Mouse (Mus musculus) left cerebral cortex, adult 2 months (tissue): ENCODE data around the gene Slc12a8. TPM values are rescaled to one million over a fixed set of nuclear protein-coding genes. Genes with fewer than 3 reads are reported as not detected.

Experiments used
- DNase-seq, 2 experiments: peaks; one replicate each; pipeline ENCODE4 v3.0.0; 2021 to 2022; ENCODE audit warnings: low spot score in 2 of 2, mixed read lengths in 1 of 2; ENCODE audit errors: extremely low spot score in 1 of 2
- H3K27ac ChIP-seq: fragments of 200-600 bp; 2 replicates; pipeline ENCODE4 v1.8.1; 2022
- H3K4me3 ChIP-seq: fragments of 200-600 bp; 2 replicates; pipeline ENCODE4 v1.8.1; 2022
- CTCF ChIP-seq: fragments of 200-600 bp; IDR thresholded peaks from 2 replicates; pipeline ENCODE4 v1.8.1; 2022; ENCODE audit warnings: antibody characterized with exemption, mild to moderate bottlenecking, moderate library complexity
- intact Hi-C: fragments of 180-260 bp; cut with DNase I; formaldehyde crosslinking; loops from one replicate; pipeline ENCODE4 v1.15.1; 2025
- total RNA-seq, 2 experiments: library from RNA; stranded (reverse); gene quantifications; 2 replicates each; pipeline ENCODE4 v1.2.3; 2021

Slc12a8 gene
- total RNA-seq, 2 experiments from 2014 or later = 0.86 to 0.96 TPM

- no peak for TF ChIP-seq CTCF
- H3K27ac ChIP-seq = peak overlapping the region; percentile 71
- H3K4me3 ChIP-seq = no peak overlapping the region
- intact Hi-C loops = no loop called here
- DNase-seq = no peak
Observed at GRCm38 (mm10) chr16:33697576-33698276, 180.6 kb downstream of the Slc12a8 start.

GRCm38 (mm10) chr16:33698277-33698790 lies 181.2 kb downstream of the Slc12a8 start:
- intact Hi-C loops = no loop called here
- TF ChIP-seq CTCF = no peak
- H3K27ac ChIP-seq = peak overlapping the region; percentile 61
- H3K4me3 ChIP-seq = no peak overlapping the region
- DNase-seq = no peak

GRCm38 (mm10) chr16:33700584-33700983 lies 183.5 kb downstream of the Slc12a8 start:
- no peak overlapping the region for H3K4me3 ChIP-seq
- DNase-seq = no peak
- no peak overlapping the region; the same call in 1 of the 2 replicates for H3K27ac ChIP-seq
- intact Hi-C loops = no loop called here
- TF ChIP-seq CTCF = no peak

GRCm38 (mm10) chr16:33701872-33702271 lies 184.7 kb downstream of the Slc12a8 start:
- TF ChIP-seq CTCF = no peak

GRCm38 (mm10) chr16:33704289-33704688 lies 187.2 kb downstream of the Slc12a8 start:
- intact Hi-C loops = no loop called here
- H3K27ac ChIP-seq = no peak overlapping the region
- H3K4me3 ChIP-seq = no peak overlapping the region
- DNase-seq = no peak
- no peak for TF ChIP-seq CTCF

More at GRCm38 (mm10) chr16:33701872-33702271, 184.7 kb downstream of the Slc12a8 start:
- intact Hi-C loops = no loop called here
- peak overlapping the region; percentile 42; the same call in 1 of the 2 replicates for H3K27ac ChIP-seq
- no peak for DNase-seq
- no peak overlapping the region for H3K4me3 ChIP-seq

GRCm38 (mm10) chr16:33705258-33705657 lies 188.1 kb downstream of the Slc12a8 start:
- no peak; the same call in none of the 2 replicates for TF ChIP-seq CTCF
- intact Hi-C loops = no loop called here
- H3K4me3 ChIP-seq = no peak overlapping the region
- H3K27ac ChIP-seq = no peak overlapping the region
- DNase-seq = no peak

- no peak for DNase-seq
- H3K4me3 ChIP-seq = no peak overlapping the region
- no peak for TF ChIP-seq CTCF
- no peak overlapping the region for H3K27ac ChIP-seq
- intact Hi-C loops = no loop called here
Observed at GRCm38 (mm10) chr16:33706111-33706890, 189.2 kb downstream of the Slc12a8 start.

GRCm38 (mm10) chr16:33708031-33708430 lies 190.9 kb downstream of the Slc12a8 start:
- TF ChIP-seq CTCF = no peak
- no peak for DNase-seq
- Histone ChIP-seq H3K4me3 (no peak overlapping the region), H3K27ac (no peak overlapping the region)
- intact Hi-C loops = no loop called here

- intact Hi-C loops = no loop called here
- Histone ChIP-seq H3K27ac (no peak overlapping the region), H3K4me3 (no peak overlapping the region)
- no peak for TF ChIP-seq CTCF
- DNase-seq = no peak
Observed at GRCm38 (mm10) chr16:33708585-33709397, 191.7 kb downstream of the Slc12a8 start.

Other genes with a start within 250 kb of the Slc12a8 start
- 100 to 1,000 TPM; 171 to 179 TPM for gene Zfp148, start 136.5 kb upstream of the Slc12a8 start, total RNA-seq
- gene Heg1, start 167.0 kb downstream of the Slc12a8 start, total RNA-seq = 10 to 100 TPM; 31.0 to 35.5 TPM